Comparison of ENCODE assay signal across 8 mouse cellular contexts in genomic region chr17:45747858-45748785, GRCm38 (mm10). TPM values are rescaled to one million over a fixed set of nuclear protein-coding genes. Genes with fewer than 3 reads are reported as not detected.
DNase-seq lines count a peak whose midpoint lies in the region; ATAC-seq and TF ChIP-seq lines count a peak whose summit lies in the region.

No protein-coding gene starts in this region.

- H3K36me3 ChIP-seq in forebrain, embryonic 11.5 days (ENCODE audit: control insufficient read depth, insufficient read depth, low read length) = no peaks in the 10 kb centered on the region
- H3K36me3 ChIP-seq in forebrain, embryonic 12.5 days (replicated peaks) = no peaks in the 10 kb centered on the region
- no peaks in the 10 kb centered on the region for H3K36me3 ChIP-seq in intestine, postnatal 0 days (ENCODE audit: control insufficient read depth, insufficient read depth)
- H3K36me3 ChIP-seq in myocyte (ENCODE audit: control insufficient read depth, insufficient read depth) = no peaks in the 10 kb centered on the region

- H3K79me2 ChIP-seq in myocyte (ENCODE audit: control insufficient read depth, insufficient read depth) = no peaks in the 10 kb centered on the region

- peak; percentile 79 for TF ChIP-seq CTCF in intestine, postnatal 0 days (IDR thresholded peaks at IDR 0.05; ENCODE audit: low read depth)

- no peak overlapping the region for H3K27ac ChIP-seq in forebrain, embryonic 11.5 days (ENCODE audit: low read depth, low read length)
- no peak overlapping the region for H3K27ac ChIP-seq in forebrain, embryonic 12.5 days
- H3K27ac ChIP-seq in intestine, postnatal 0 days (ENCODE audit: low read depth, low read length) = no peak overlapping the region

- no peak overlapping the region; the same call in 1 of the 2 replicates for H3K9ac ChIP-seq in forebrain, embryonic 11.5 days (ENCODE audit: low read length)
- no peak overlapping the region for H3K9ac ChIP-seq in forebrain, embryonic 12.5 days
- H3K9ac ChIP-seq in intestine, postnatal 0 days (ENCODE audit: low read depth, low read length) = no peak overlapping the region

- no peaks in the 10 kb centered on the region for H3K27me3 ChIP-seq in forebrain, embryonic 11.5 days (ENCODE audit: control insufficient read depth, insufficient read depth, low read length)
- H3K27me3 ChIP-seq in forebrain, embryonic 12.5 days = peaks cover 5% of the 10 kb centered on the region; the same call in 1 of the 2 replicates
- H3K27me3 ChIP-seq in intestine, postnatal 0 days (replicated peaks; ENCODE audit: control insufficient read depth, insufficient read depth, low read length) = no peaks in the 10 kb centered on the region
- no peaks in the 10 kb centered on the region for H3K27me3 ChIP-seq in myocyte (ENCODE audit: control insufficient read depth, insufficient read depth, insufficient read length)

- no peaks in the 10 kb centered on the region for H3K9me3 ChIP-seq in forebrain, embryonic 11.5 days (ENCODE audit: control insufficient read depth, low read length)
- H3K9me3 ChIP-seq in forebrain, embryonic 12.5 days = no peaks in the 10 kb centered on the region
- no peaks in the 10 kb centered on the region for H3K9me3 ChIP-seq in intestine, postnatal 0 days (ENCODE audit: control insufficient read depth)

- peak; percentile 76 for DNase-seq in forebrain, embryonic 11.5 days (ENCODE audit: low spot score)
- peak; percentile 45 for DNase-seq in A20 (ENCODE audit: low read depth, low spot score)
- DNase-seq in cerebellum, adult 11 months = peak; percentile 59
- DNase-seq in frontal cortex, postnatal 10 days (ENCODE audit: low spot score in 2 of 2) = peak; percentile 57 to 58
- DNase-seq in urinary bladder, adult 18-20 months (ENCODE audit: low spot score in 2 of 2) = no peak

- TF ChIP-seq POLR2A in myocyte (IDR thresholded peaks at IDR 0.05; ENCODE audit: insufficient read length, low read depth) = no peak

- H3K4me2 ChIP-seq in forebrain, embryonic 11.5 days (ENCODE audit: low read depth, low read length, severe bottlenecking) = no peak overlapping the region
- H3K4me2 ChIP-seq in forebrain, embryonic 12.5 days = no peak overlapping the region
- no peak overlapping the region for H3K4me2 ChIP-seq in intestine, postnatal 0 days (replicated peaks; ENCODE audit: low read depth)
- H3K4me2 ChIP-seq in myocyte (ENCODE audit: low read depth) = peak overlapping the region; percentile 86

- WGBS in forebrain, embryonic 11.5 days = 74% methylated on average over 16 of the region's 16 CpGs
- 76% methylated on average over 16 of the region's 16 CpGs for WGBS in forebrain, embryonic 12.5 days
- 74% methylated on average over 16 of the region's 16 CpGs for WGBS in intestine, postnatal 0 days

- no peaks in the 10 kb centered on the region for H3K4me1 ChIP-seq in forebrain, embryonic 11.5 days (replicated peaks; ENCODE audit: control insufficient read depth, insufficient read depth, low read length)
- peaks cover 3% of the 10 kb centered on the region; the same call in 1 of the 2 replicates for H3K4me1 ChIP-seq in forebrain, embryonic 12.5 days
- no peaks in the 10 kb centered on the region; the same call in 1 of the 2 replicates for H3K4me1 ChIP-seq in intestine, postnatal 0 days (replicated peaks; ENCODE audit: control insufficient read depth, insufficient read depth, low read length)

- ATAC-seq in forebrain, embryonic 11.5 days (replicated peaks; ENCODE audit: low FRiP score) = no peak
- ATAC-seq in forebrain, embryonic 12.5 days (ENCODE audit: low FRiP score) = no peak
- ATAC-seq in intestine, postnatal 0 days = no peak

- H3ac ChIP-seq in myocyte (ENCODE audit: control insufficient read depth, insufficient read length) = no peak overlapping the region

- no peak overlapping the region for H3K4me3 ChIP-seq in forebrain, embryonic 11.5 days (ENCODE audit: low read depth, low read length)
- no peak overlapping the region for H3K4me3 ChIP-seq in forebrain, embryonic 12.5 days (replicated peaks)
- H3K4me3 ChIP-seq in intestine, postnatal 0 days (ENCODE audit: low read depth, low read length) = no peak overlapping the region
- no peak overlapping the region for H3K4me3 ChIP-seq in myocyte

TF ChIP-seq in myocyte, 11 proteins besides CTCF, POLR2A, EP300 and RAD21:
- TF ChIP-seq USF1 (IDR thresholded peaks at IDR 0.05; ENCODE audit: low read depth) = no peak
- TF ChIP-seq SRF (IDR thresholded peaks at IDR 0.05; ENCODE audit: control insufficient read depth, insufficient read length, low read depth) = no peak
- no peak for TF ChIP-seq MYOD1 (IDR thresholded peaks at IDR 0.05; ENCODE audit: control insufficient read depth in 1 of 3, insufficient read length in 2 of 3, low read depth in 2 of 3)
- TF ChIP-seq TCF3 (IDR thresholded peaks at IDR 0.05; ENCODE audit: insufficient read length, low read depth) = no peak
- TF ChIP-seq E2F4 (IDR thresholded peaks at IDR 0.05; ENCODE audit: insufficient read depth) = no peak
- no peak for TF ChIP-seq CEBPB (IDR thresholded peaks at IDR 0.05; ENCODE audit: insufficient read depth, poor library complexity, severe bottlenecking)
- no peak for TF ChIP-seq MYOG (IDR thresholded peaks at IDR 0.05; ENCODE audit: control insufficient read depth in 1 of 3, insufficient read depth in 1 of 3, insufficient read length in 2 of 3, low read depth in 2 of 3)
- TF ChIP-seq TCF12 (IDR thresholded peaks at IDR 0.05; ENCODE audit: insufficient read depth, poor library complexity, severe bottlenecking) = no peak
- no peak for TF ChIP-seq REST (IDR thresholded peaks at IDR 0.05; ENCODE audit: insufficient read depth, insufficient read length)
- TF ChIP-seq MAX (IDR thresholded peaks at IDR 0.05; ENCODE audit: low read depth) = no peak
- no peak for TF ChIP-seq POLR2AphosphoS2 (IDR thresholded peaks at IDR 0.05; ENCODE audit: insufficient read length, low read depth)

RNA-seq across cellular contexts. Expression of gene 1600014C23Rik, which starts 14.5 kb away (rescaled TPM):
- polyA plus RNA-seq in forebrain, embryonic 11.5 days (2014; fragmentation: Nextera tagmentation; extraction: Ambion mirVana) = 0.55 and 0.99 TPM in 2 replicates
- polyA plus RNA-seq in forebrain, embryonic 12.5 days (2016; fragmentation: Nextera tagmentation; extraction: Ambion mirVana) = 0.83 TPM in 1 of 2 replicates, not detected in the other
- polyA plus RNA-seq in intestine, postnatal 0 days (2015; fragmentation: Nextera tagmentation; extraction: Ambion mirVana) = not detected in 2 replicates
- polyA plus RNA-seq in myocyte (2012; fragmentation: generic; extraction: Trizol) = 0.17 TPM

Comparison
In these comparisons a context has a peak if more than half of its experiments do, and no peak if none do; other contexts are left out.
1. DNase-seq: peak in forebrain, embryonic 11.5 days (single experiment), A20 (single experiment), cerebellum, adult 11 months (single experiment) and frontal cortex, postnatal 10 days (2 of 2); none in urinary bladder, adult 18-20 months (0 of 2).